Mouse (Mus musculus): ENCODE results near the gene Golga4. TPM values are rescaled to one million over a fixed set of nuclear protein-coding genes. Genes with fewer than 3 reads are reported as not detected.
A peak's percentile ranks its signal among the peaks of the same experiment; 100 is the strongest.

Golga4 gene
- polyA plus RNA-seq, 1 experiment from 2014 or later, result 30.6 TPM

DNA sequence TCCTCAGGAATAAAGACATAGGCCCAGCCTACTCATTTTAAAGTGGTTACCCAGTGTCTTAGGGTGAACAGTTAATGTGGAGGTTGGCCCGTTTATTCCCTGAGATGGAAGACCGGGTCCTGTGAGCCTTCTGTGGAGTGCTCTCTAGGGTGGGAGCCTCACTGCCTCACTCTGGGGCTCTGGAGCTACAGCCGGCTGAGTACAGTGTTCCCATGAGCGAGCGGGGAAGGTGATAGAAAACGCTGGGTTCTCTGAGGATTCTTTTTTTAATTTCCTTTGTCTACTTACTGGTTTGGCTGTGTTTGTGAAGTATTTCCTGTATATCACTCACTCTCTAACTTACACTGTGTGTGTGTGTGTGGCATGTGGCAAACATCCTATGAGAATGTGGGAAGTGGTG lies 39.1 kb downstream of the Golga4 start:
- DNase-seq (ENCODE audit: low spot score) (peak; percentile 5), ATAC-seq (peak; percentile 32)
- WGBS, result 43% methylated on average over 6 of the region's 6 CpGs
- no peak overlapping the region for H3K9ac ChIP-seq (replicated peaks; ENCODE audit: low read depth)
- TF ChIP-seq EP300 (IDR thresholded peaks at IDR 0.05) (no peak), CTCF (IDR thresholded peaks at IDR 0.05) (no peak)
- no peak overlapping the region for H3K4me2 ChIP-seq (replicated peaks; ENCODE audit: low read depth, low read length)
- no peaks in the 10 kb centered on the region for H3K27me3 ChIP-seq (replicated peaks; ENCODE audit: insufficient read depth, low read length)
- no peaks in the 10 kb centered on the region for H3K9me3 ChIP-seq (ENCODE audit: low read length)
- 0 out of 2 replicates have a peak, but pooled peaks cover 3% of the 10 kb centered on the region for H3K4me1 ChIP-seq (ENCODE audit: insufficient read depth, low read depth, low read length)
- no peak overlapping the region for H3K27ac ChIP-seq (ENCODE audit: low read length)
- peaks cover 27% of the 10 kb centered on the region; the same call in 1 of the 2 replicates for H3K36me3 ChIP-seq (ENCODE audit: insufficient read depth, low read length)
- no peak overlapping the region for H3K4me3 ChIP-seq (ENCODE audit: low read depth, low read length)

DNA sequence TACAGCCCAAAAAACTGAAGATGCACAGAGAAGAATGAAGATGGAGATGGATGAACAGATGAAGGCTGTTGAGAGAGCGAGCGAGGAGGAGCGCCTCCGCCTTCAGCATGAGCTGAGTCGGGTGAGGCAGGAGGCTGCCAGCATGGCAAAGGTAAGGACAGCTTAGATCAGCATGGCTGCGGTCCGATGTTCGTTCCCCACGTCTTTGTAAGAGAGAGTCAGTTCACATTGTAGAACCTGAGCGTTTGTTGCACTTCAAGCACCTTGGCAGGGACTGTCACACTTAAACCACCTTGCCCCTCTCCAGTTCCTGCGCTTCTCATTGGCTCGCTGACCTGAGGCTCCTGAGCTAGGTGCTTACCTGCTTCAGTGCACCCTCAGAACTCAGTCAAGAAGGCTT lies 42.6 kb downstream of the Golga4 start:
- Histone ChIP-seq H3K4me3 (ENCODE audit: low read depth, low read length) (no peak overlapping the region), H3K4me2 (replicated peaks; ENCODE audit: low read depth, low read length) (no peak overlapping the region), H3K27ac (ENCODE audit: low read length) (no peak overlapping the region), H3K9me3 (ENCODE audit: low read length) (no peaks in the 10 kb centered on the region), H3K9ac (replicated peaks; ENCODE audit: low read depth) (no peak overlapping the region), H3K4me1 (ENCODE audit: insufficient read depth, low read depth, low read length) (0 out of 2 replicates have a peak, but pooled peaks cover 3% of the 10 kb centered on the region), H3K36me3 (ENCODE audit: insufficient read depth, low read length) (peaks cover 25% of the 10 kb centered on the region; the same call in 1 of the 2 replicates), H3K27me3 (replicated peaks; ENCODE audit: insufficient read depth, low read length) (no peaks in the 10 kb centered on the region)
- ATAC-seq (peak; percentile 38; the same call in 1 of the 2 replicates), DNase-seq (ENCODE audit: low spot score) (no peak)
- TF ChIP-seq CTCF (IDR thresholded peaks at IDR 0.05), result no peak
- no peak for TF ChIP-seq EP300 (IDR thresholded peaks at IDR 0.05)
- 86% methylated on average over 12 of the region's 12 CpGs for WGBS

DNA sequence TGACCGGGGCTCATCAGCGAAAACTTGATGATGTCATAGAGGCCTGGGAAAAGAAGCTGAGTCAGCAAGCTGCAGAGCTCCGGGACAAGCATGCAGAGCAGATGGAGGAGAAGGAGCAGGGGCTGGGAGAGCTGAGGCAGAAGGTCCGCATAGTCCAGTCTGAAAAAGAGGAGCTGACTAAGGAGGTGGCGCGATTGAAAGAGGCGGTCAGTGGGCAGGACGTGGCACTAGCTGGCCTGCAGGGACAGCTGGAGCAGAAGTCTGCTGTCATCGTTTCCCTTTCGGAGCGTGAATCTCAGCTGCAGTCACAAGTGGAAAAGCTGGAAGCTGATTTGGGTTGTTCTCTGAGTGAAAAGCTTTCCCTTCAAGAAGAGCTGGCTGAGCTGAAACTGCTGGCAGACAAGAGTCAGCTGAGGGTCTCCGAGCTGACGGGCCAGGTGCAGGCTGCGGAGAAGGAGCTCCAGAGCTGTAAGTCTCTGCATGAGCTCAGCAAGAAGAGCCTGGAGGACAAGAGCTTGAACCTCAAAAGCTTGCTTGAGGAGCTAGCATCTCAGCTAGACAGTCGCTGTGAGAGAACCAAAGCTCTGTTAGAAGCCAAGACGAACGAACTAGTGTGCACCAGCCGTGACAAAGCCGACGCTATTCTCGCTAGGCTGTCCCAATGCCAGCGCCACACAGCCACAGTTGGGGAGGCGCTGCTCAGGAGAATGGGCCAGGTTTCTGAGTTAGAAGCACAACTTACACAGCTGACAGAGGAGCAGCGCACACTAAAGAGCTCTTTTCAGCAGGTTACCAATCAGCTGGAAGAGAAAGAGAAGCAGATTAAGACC lies 51.1 kb downstream of the Golga4 start:
- Histone ChIP-seq H3K27ac (ENCODE audit: low read length) (no peak overlapping the region), H3K9me3 (ENCODE audit: low read length) (no peaks in the 10 kb centered on the region), H3K4me3 (ENCODE audit: low read depth, low read length) (no peak overlapping the region), H3K4me1 (ENCODE audit: insufficient read depth, low read depth, low read length) (no peaks in the 10 kb centered on the region), H3K36me3 (ENCODE audit: insufficient read depth, low read length) (peaks cover 48% of the 10 kb centered on the region), H3K4me2 (replicated peaks; ENCODE audit: low read depth, low read length) (no peak overlapping the region), H3K9ac (replicated peaks; ENCODE audit: low read depth) (no peak overlapping the region), H3K27me3 (replicated peaks; ENCODE audit: insufficient read depth, low read length) (no peaks in the 10 kb centered on the region)
- TF ChIP-seq EP300 (IDR thresholded peaks at IDR 0.05), result no peak
- TF ChIP-seq CTCF (IDR thresholded peaks at IDR 0.05), result no peak
- ATAC-seq (peak; percentile 57), DNase-seq (ENCODE audit: low spot score) (peak; percentile 38)
- 83% methylated on average over 24 of the region's 24 CpGs for WGBS

DNA sequence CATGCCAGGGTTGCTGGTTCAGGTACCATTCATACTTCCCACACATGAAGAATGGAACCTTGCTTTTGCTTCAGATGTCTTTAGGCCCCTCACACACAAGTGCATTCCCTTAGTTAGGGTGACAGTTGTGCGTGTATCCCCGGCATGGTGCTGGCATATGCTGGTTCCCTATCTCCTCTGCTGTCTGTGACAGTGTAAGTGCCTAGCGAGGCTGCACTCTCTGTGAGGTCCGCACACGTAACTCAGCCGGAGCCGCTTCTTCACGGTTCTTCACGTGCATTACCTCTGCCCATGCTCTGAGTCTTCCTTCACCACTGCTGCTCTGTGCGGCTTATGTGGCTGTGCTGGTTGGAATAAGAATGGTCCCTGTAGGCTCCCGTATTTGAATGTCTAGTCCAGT lies 57.3 kb downstream of the Golga4 start:
- Histone ChIP-seq H3K9ac (replicated peaks; ENCODE audit: low read depth) (no peak overlapping the region), H3K4me1 (ENCODE audit: insufficient read depth, low read depth, low read length) (no peaks in the 10 kb centered on the region), H3K36me3 (ENCODE audit: insufficient read depth, low read length) (peaks cover 69% of the 10 kb centered on the region), H3K27me3 (replicated peaks; ENCODE audit: insufficient read depth, low read length) (no peaks in the 10 kb centered on the region), H3K27ac (ENCODE audit: low read length) (no peak overlapping the region), H3K9me3 (ENCODE audit: low read length) (no peaks in the 10 kb centered on the region), H3K4me2 (replicated peaks; ENCODE audit: low read depth, low read length) (no peak overlapping the region), H3K4me3 (ENCODE audit: low read depth, low read length) (no peak overlapping the region)
- TF ChIP-seq EP300 (IDR thresholded peaks at IDR 0.05) (no peak), CTCF (IDR thresholded peaks at IDR 0.05) (no peak)
- DNase-seq (ENCODE audit: low spot score) (no peak), ATAC-seq (no peak)
- 97% methylated on average over 11 of the region's 11 CpGs for WGBS

DNA sequence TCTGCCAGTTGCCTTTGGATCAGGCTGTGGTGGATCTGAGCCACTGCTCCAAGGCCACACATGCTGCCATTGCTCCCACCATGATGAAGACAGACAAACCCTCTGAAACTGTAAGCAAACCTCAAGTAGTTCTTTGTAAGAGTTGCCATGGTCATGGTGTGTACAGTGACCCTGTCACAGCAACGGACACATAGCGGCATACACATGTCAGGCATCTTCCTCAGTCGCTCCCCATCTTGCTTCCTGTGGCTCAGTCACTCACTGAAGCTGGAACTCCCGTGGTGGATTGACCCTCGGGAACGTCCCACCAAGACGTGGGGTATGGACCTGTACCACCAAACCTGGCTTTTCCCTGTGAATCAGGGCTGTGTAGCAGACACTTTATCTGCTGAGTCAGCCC lies 57.8 kb downstream of the Golga4 start:
- no peak overlapping the region for H3K4me2 ChIP-seq (replicated peaks; ENCODE audit: low read depth, low read length)
- H3K36me3 ChIP-seq (ENCODE audit: insufficient read depth, low read length), result peaks cover 69% of the 10 kb centered on the region
- H3K9ac ChIP-seq (replicated peaks; ENCODE audit: low read depth), result no peak overlapping the region
- no peak for DNase-seq (ENCODE audit: low spot score)
- no peaks in the 10 kb centered on the region for H3K4me1 ChIP-seq (ENCODE audit: insufficient read depth, low read depth, low read length)
- H3K9me3 ChIP-seq (ENCODE audit: low read length), result no peaks in the 10 kb centered on the region
- TF ChIP-seq EP300 (IDR thresholded peaks at IDR 0.05) (no peak), CTCF (IDR thresholded peaks at IDR 0.05) (no peak)
- no peaks in the 10 kb centered on the region for H3K27me3 ChIP-seq (replicated peaks; ENCODE audit: insufficient read depth, low read length)
- no peak overlapping the region for H3K27ac ChIP-seq (ENCODE audit: low read length)
- WGBS, result 93% methylated on average over 7 of the region's 7 CpGs
- ATAC-seq, result no peak
- H3K4me3 ChIP-seq (ENCODE audit: low read depth, low read length), result no peak overlapping the region

DNA sequence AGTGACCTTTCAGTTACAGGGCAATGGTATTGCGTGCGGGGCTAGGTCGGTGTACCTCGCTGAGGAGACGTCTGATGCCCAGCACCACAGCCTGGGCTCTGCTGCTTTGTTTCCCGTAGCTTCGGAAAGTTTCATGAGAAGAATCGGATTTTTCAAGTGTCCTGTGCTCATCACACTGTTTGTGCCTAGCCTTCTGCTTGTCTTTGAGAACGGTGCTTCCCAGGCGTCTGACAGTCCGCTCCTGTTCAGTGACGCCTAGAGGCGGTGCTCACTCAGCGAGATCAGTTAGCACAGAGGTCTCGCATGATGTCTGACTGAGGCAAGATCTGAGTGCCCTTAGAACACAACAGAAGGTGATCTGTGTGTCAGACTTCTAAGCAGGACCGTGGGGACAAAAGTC lies 58.6 kb downstream of the Golga4 start:
- no peaks in the 10 kb centered on the region for H3K9me3 ChIP-seq (ENCODE audit: low read length)
- H3K27me3 ChIP-seq (replicated peaks; ENCODE audit: insufficient read depth, low read length), result no peaks in the 10 kb centered on the region
- H3K4me1 ChIP-seq (ENCODE audit: insufficient read depth, low read depth, low read length), result no peaks in the 10 kb centered on the region
- H3K27ac ChIP-seq (ENCODE audit: low read length), result no peak overlapping the region
- no peak overlapping the region for H3K4me2 ChIP-seq (replicated peaks; ENCODE audit: low read depth, low read length)
- H3K36me3 ChIP-seq (ENCODE audit: insufficient read depth, low read length), result peaks cover 70% of the 10 kb centered on the region
- no peak overlapping the region for H3K9ac ChIP-seq (replicated peaks; ENCODE audit: low read depth)
- H3K4me3 ChIP-seq (ENCODE audit: low read depth, low read length), result no peak overlapping the region
- no peak for TF ChIP-seq EP300 (IDR thresholded peaks at IDR 0.05)
- no peak for TF ChIP-seq CTCF (IDR thresholded peaks at IDR 0.05)
- ATAC-seq (no peak), DNase-seq (ENCODE audit: low spot score) (no peak)
- 89% methylated on average over 16 of the region's 16 CpGs for WGBS

Measured in lung, postnatal 0 days (tissue).